8 mouse cellular contexts compared by ENCODE assay signal in genomic region chr1:89943202-89943601, GRCm38 (mm10). TPM values are rescaled to one million over a fixed set of nuclear protein-coding genes. Genes with fewer than 3 reads are reported as not detected.
A peak's percentile ranks its signal among the peaks of the same experiment; 100 is the strongest.
DNase-seq lines count a peak whose midpoint lies in the region; ATAC-seq lines count a peak whose summit lies in the region.

No protein-coding gene starts in this region.

- ATAC-seq in hindbrain, embryonic 15.5 days (ENCODE audit: low FRiP score, low read depth): peak; percentile 54; the same call in 1 of the 2 replicates
- ATAC-seq in limb, embryonic 11.5 days (ENCODE audit: insufficient number of reproducible peaks, low FRiP score, low TSS enrichment, low read depth): no peak
- peak; percentile 54; the same call in 1 of the 2 replicates for ATAC-seq in monocyte, adult 5-6 weeks (replicated peaks; ENCODE audit: insufficient number of reproducible peaks, low FRiP score, low TSS enrichment, poor library complexity, severe bottlenecking)

- H3K4me2 ChIP-seq in hindbrain, embryonic 15.5 days: peak overlapping the region; percentile 62
- no peak overlapping the region for H3K4me2 ChIP-seq in limb, embryonic 11.5 days (ENCODE audit: low read depth, severe bottlenecking)

- H3K4me1 ChIP-seq in hindbrain, embryonic 15.5 days (replicated peaks): peaks cover 26% of the 10 kb centered on the region
- peaks cover 14% of the 10 kb centered on the region for H3K4me1 ChIP-seq in limb, embryonic 11.5 days (ENCODE audit: control insufficient read depth, insufficient read depth, low read length)

- H3K9ac ChIP-seq in hindbrain, embryonic 15.5 days: no peak overlapping the region
- no peak overlapping the region for H3K9ac ChIP-seq in limb, embryonic 11.5 days (ENCODE audit: low read length)

- 4% methylated on average over 16 of the region's 16 CpGs for WGBS in hindbrain, embryonic 15.5 days
- WGBS in limb, embryonic 11.5 days: 4% methylated on average over 16 of the region's 16 CpGs

- peaks cover 48% of the 10 kb centered on the region for H3K27me3 ChIP-seq in hindbrain, embryonic 15.5 days
- H3K27me3 ChIP-seq in limb, embryonic 11.5 days (ENCODE audit: control insufficient read depth, insufficient read depth, low read length): peaks cover 44% of the 10 kb centered on the region

- peak; percentile 67 for DNase-seq in layer of hippocampus, adult 11-12 months (ENCODE audit: low spot score)
- DNase-seq in layer of hippocampus, adult 9-11 months: no peak
- peak; percentile 32 for DNase-seq in c-Kit-positive CD71-positive TER-119-negative erythroid progenitor cells, embryonic 14.5 days (ENCODE audit: low read depth)
- peak; percentile 78 for DNase-seq in forelimb bud, embryonic 11.5 days (ENCODE audit: low read depth, low spot score)
- peak; percentile 92 for DNase-seq in limb, embryonic 11.5 days (ENCODE audit: low spot score)
- DNase-seq in testis, postnatal 10 days (ENCODE audit: low spot score): peak; percentile 89

- H3K36me3 ChIP-seq in hindbrain, embryonic 15.5 days: no peaks in the 10 kb centered on the region
- H3K36me3 ChIP-seq in limb, embryonic 11.5 days (ENCODE audit: control insufficient read depth, insufficient read depth, low read length): no peaks in the 10 kb centered on the region

- no peaks in the 10 kb centered on the region for H3K9me3 ChIP-seq in hindbrain, embryonic 15.5 days
- H3K9me3 ChIP-seq in limb, embryonic 11.5 days (ENCODE audit: control insufficient read depth, low read length): no peaks in the 10 kb centered on the region

- H3K27ac ChIP-seq in hindbrain, embryonic 15.5 days (replicated peaks): no peak overlapping the region
- H3K27ac ChIP-seq in limb, embryonic 11.5 days (replicated peaks; ENCODE audit: low read depth, low read length): no peak overlapping the region

- no peak overlapping the region for H3K4me3 ChIP-seq in hindbrain, embryonic 15.5 days
- no peak overlapping the region for H3K4me3 ChIP-seq in limb, embryonic 11.5 days (ENCODE audit: low read depth, low read length)

RNA-seq across cellular contexts. Expression of gene Gbx2, which starts 12.2 kb away (rescaled TPM):
- 38.3 and 42.6 TPM in 2 replicates for polyA plus RNA-seq in hindbrain, embryonic 15.5 days (2015; fragmentation: Nextera tagmentation; extraction: Ambion mirVana)
- 1.3 and 1.6 TPM in 2 replicates for polyA plus RNA-seq in limb, embryonic 11.5 days (2014; fragmentation: Nextera tagmentation; extraction: Ambion mirVana)
- total RNA-seq in monocyte, adult 5-6 weeks (2017): not detected in 3 replicates

Comparison
In these comparisons a context has a peak if more than half of its experiments do, and no peak if none do; other contexts are left out.
1. RNA of gene Gbx2, which starts 12.2 kb away (polyA plus RNA-seq): 38.3 to 42.6 TPM in hindbrain, embryonic 15.5 days; 1.3 to 1.6 TPM in limb, embryonic 11.5 days; every median in the first group is over 10 times any median in the second.